Mouse (Mus musculus): Measurements from ENCODE around the gene Hmg20a.

GRCm38 (mm10) chr9:56527951-56528350 is 109.5 kb downstream of the Hmg20a start:
- TF ChIP-seq GATA1 (IDR thresholded peaks at IDR 0.05; ENCODE audit: low read length) (no peak), TAL1 (IDR thresholded peaks at IDR 0.05; ENCODE audit: low read length) (no peak)
